Mouse (Mus musculus) intestine, embryonic 15.5 days (tissue): ENCODE measurements around the gene Erc1. TPM values are rescaled to one million over a fixed set of nuclear protein-coding genes. Genes with fewer than 3 reads are reported as not detected.

Source experiments
- ATAC-seq: fragments of 200-750 bp; cut with Nextera tagmentation; 2 replicates; pipeline ENCODE4 v1.8.0; 2017; ENCODE audit warnings: moderate TSS enrichment, moderate library complexity
- H3K27ac ChIP-seq: fragments of 300-500 bp; sonication (generic); 2 replicates; pipeline ENCODE4 v1.5.1; 2015; ENCODE audit warnings: mild to moderate bottlenecking, inconsistent platforms
- H3K27me3 ChIP-seq: fragments of 300-500 bp; sonication (generic); replicated peaks from 2 replicates; pipeline ENCODE4 v1.6.1; 2015; ENCODE audit warnings: inconsistent platforms
- H3K36me3 ChIP-seq: fragments of 300-500 bp; sonication (generic); 2 replicates; pipeline ENCODE4 v1.6.1; 2015; ENCODE audit warnings: inconsistent platforms
- H3K4me1 ChIP-seq: fragments of 300-500 bp; sonication (generic); replicated peaks from 2 replicates; pipeline ENCODE4 v1.6.1; 2015; ENCODE audit warnings: inconsistent platforms
- H3K4me2 ChIP-seq: fragments of 300-500 bp; sonication (generic); replicated peaks from 2 replicates; pipeline ENCODE4 v1.6.1; 2015; ENCODE audit warnings: mild to moderate bottlenecking, inconsistent platforms
- H3K4me3 ChIP-seq: fragments of 300-500 bp; sonication (generic); replicated peaks from 2 replicates; pipeline ENCODE4 v1.5.1; 2015; ENCODE audit warnings: inconsistent platforms
- H3K9ac ChIP-seq: fragments of 300-500 bp; sonication (generic); 2 replicates; pipeline ENCODE4 v1.6.1; 2015; ENCODE audit warnings: inconsistent platforms
- H3K9me3 ChIP-seq: fragments of 300-500 bp; sonication (generic); 2 replicates; pipeline ENCODE4 v1.6.1; 2016; ENCODE audit warnings: inconsistent platforms
- WGBS: fragments of 180-500 bp; shearing (Covaris S2); methylation state at CpG from one replicate; pipeline ENCODE4 v1.1.7; 2015; 5-methylcytosine and 5-hydroxymethylcytosine counted together
- polyA plus RNA-seq: library from polyadenylated mRNA; unstranded; fragments of >200 nt; fragmentation: Nextera tagmentation; extraction: Ambion mirVana; gene quantifications from 2 replicates; pipeline ENCODE4 v1.2.1, GENCODE M21; 2015

The Erc1 gene
- polyA plus RNA-seq, 1 experiment from 2014 or later = 13.7 TPM

- Histone ChIP-seq H3K27ac (no peak overlapping the region), H3K36me3 (no peaks in the 10 kb centered on the region), H3K4me2 (no peak overlapping the region), H3K27me3 (no peaks in the 10 kb centered on the region), H3K9me3 (no peaks in the 10 kb centered on the region), H3K4me1 (no peaks in the 10 kb centered on the region), H3K9ac (no peak overlapping the region), H3K4me3 (no peak overlapping the region)
- WGBS = 94% methylated on average over 5 of the region's 5 CpGs
- ATAC-seq = no peak
These were observed 51.7 kb downstream of the Erc1 start for GRCm38 (mm10) chr6:119796291-119796690.

- ATAC-seq = no peak
- Histone ChIP-seq H3K4me1 (no peaks in the 10 kb centered on the region), H3K36me3 (no peaks in the 10 kb centered on the region), H3K9ac (no peak overlapping the region), H3K9me3 (no peaks in the 10 kb centered on the region), H3K27me3 (no peaks in the 10 kb centered on the region), H3K27ac (no peak overlapping the region), H3K4me2 (no peak overlapping the region), H3K4me3 (no peak overlapping the region)
- WGBS = 42% methylated on average over 2 of the region's 2 CpGs
These were observed 55.4 kb downstream of the Erc1 start for GRCm38 (mm10) chr6:119792562-119792961.

GRCm38 (mm10) chr6:119782416-119782815, 65.6 kb downstream of the Erc1 start:
- H3K4me1 ChIP-seq = no peaks in the 10 kb centered on the region
- H3K27me3 ChIP-seq = no peaks in the 10 kb centered on the region
- no peak for ATAC-seq
- WGBS = 97% methylated on average over 2 of the region's 2 CpGs
- H3K4me2 ChIP-seq = no peak overlapping the region
- H3K4me3 ChIP-seq = no peak overlapping the region
- no peak overlapping the region for H3K27ac ChIP-seq
- H3K9me3 ChIP-seq = no peaks in the 10 kb centered on the region
- H3K9ac ChIP-seq = no peak overlapping the region
- no peaks in the 10 kb centered on the region for H3K36me3 ChIP-seq

DNA sequence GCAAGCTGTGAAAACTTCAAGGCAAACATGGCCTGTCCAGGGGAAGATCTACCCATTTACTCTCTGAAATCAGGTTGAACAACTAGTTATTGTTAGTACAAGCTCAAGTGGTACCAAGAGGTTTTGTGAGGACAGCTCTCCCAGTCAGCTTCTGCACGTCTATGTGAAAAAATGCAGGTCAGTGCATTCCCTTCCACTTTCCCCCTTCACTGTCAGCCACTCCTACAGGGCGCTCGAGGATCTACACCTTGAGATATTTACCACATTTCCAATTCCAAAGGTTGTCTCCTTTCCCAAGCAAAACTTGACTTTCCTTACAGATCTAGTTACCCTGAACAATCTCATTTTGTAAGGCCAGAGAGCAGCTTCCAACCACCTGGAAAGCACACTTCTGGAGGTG, 66.9 kb downstream of the Erc1 start:
- H3K4me2 ChIP-seq = no peak overlapping the region
- ATAC-seq = no peak
- H3K36me3 ChIP-seq = no peaks in the 10 kb centered on the region
- WGBS = 71% methylated on average over 3 of the region's 3 CpGs
- H3K27me3 ChIP-seq = no peaks in the 10 kb centered on the region
- H3K4me1 ChIP-seq = no peaks in the 10 kb centered on the region
- no peak overlapping the region for H3K4me3 ChIP-seq
- no peak overlapping the region for H3K9ac ChIP-seq
- no peaks in the 10 kb centered on the region for H3K9me3 ChIP-seq
- no peak overlapping the region for H3K27ac ChIP-seq

- no peaks in the 10 kb centered on the region for H3K36me3 ChIP-seq
- no peaks in the 10 kb centered on the region for H3K9me3 ChIP-seq
- H3K4me3 ChIP-seq = no peak overlapping the region
- no peak overlapping the region for H3K9ac ChIP-seq
- WGBS = 54% methylated on average over 1 of the region's 1 CpGs
- no peak overlapping the region for H3K4me2 ChIP-seq
- H3K27me3 ChIP-seq = no peaks in the 10 kb centered on the region
- no peak for ATAC-seq
- no peaks in the 10 kb centered on the region for H3K4me1 ChIP-seq
- no peak overlapping the region for H3K27ac ChIP-seq
These were observed 79.2 kb downstream of the Erc1 start for GRCm38 (mm10) chr6:119768778-119769177.

DNA sequence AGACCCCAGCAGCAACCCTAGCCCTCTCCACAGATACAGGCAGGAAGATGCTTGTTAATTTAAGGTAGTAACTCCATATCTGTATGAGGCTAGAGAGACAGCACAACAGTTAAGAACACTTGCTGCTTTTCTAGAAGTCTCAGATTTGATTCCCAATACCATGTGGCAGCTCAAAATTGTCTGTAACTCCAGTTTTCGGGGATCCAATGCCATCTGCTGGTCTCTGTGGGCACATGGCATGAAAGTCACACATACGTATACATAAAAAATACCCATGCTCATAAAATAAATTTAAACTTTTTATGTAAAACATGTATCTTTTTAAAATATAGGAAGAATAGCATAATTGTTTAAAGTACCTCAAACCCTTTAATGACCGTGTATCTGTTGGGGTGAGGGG, 83.6 kb downstream of the Erc1 start:
- Histone ChIP-seq H3K27me3 (no peaks in the 10 kb centered on the region), H3K9ac (no peak overlapping the region), H3K4me3 (no peak overlapping the region), H3K4me1 (no peaks in the 10 kb centered on the region), H3K9me3 (no peaks in the 10 kb centered on the region), H3K36me3 (no peaks in the 10 kb centered on the region), H3K4me2 (no peak overlapping the region), H3K27ac (no peak overlapping the region)
- WGBS = 88% methylated on average over 3 of the region's 3 CpGs
- no peak for ATAC-seq

DNA sequence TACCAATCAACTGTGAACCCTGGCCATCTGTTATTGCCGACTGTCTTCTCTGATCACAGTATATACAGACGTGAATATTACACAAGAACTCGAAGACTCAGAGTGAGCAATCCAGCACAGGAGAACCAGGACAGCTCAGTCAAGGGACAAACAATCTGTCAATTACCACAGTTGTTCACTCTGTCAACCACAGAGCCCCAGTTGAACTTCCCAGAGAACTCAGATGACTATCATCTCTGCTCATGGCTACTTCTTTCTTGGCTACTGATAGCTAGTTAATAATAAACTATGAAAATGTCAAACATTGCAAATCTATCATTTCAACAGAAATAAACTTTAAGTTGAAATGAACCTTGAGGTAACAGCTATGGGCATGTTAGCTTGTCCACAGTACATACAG, 88.1 kb downstream of the Erc1 start:
- 62% methylated on average over 3 of the region's 3 CpGs for WGBS
- Histone ChIP-seq H3K4me1 (no peaks in the 10 kb centered on the region), H3K4me3 (no peak overlapping the region), H3K9me3 (no peaks in the 10 kb centered on the region), H3K27ac (no peak overlapping the region), H3K9ac (no peak overlapping the region), H3K4me2 (no peak overlapping the region), H3K27me3 (no peaks in the 10 kb centered on the region), H3K36me3 (no peaks in the 10 kb centered on the region)
- ATAC-seq = no peak

GRCm38 (mm10) chr6:119758490-119758889, 89.5 kb downstream of the Erc1 start:
- H3K27ac ChIP-seq = no peak overlapping the region
- no peak overlapping the region for H3K4me3 ChIP-seq
- no peak for ATAC-seq
- H3K9me3 ChIP-seq = no peaks in the 10 kb centered on the region
- H3K27me3 ChIP-seq = no peaks in the 10 kb centered on the region
- H3K4me1 ChIP-seq = no peaks in the 10 kb centered on the region
- H3K9ac ChIP-seq = no peak overlapping the region
- no peaks in the 10 kb centered on the region for H3K36me3 ChIP-seq
- no peak overlapping the region for H3K4me2 ChIP-seq
- 84% methylated on average over 2 of the region's 2 CpGs for WGBS

- no peak for ATAC-seq
- Histone ChIP-seq H3K4me2 (no peak overlapping the region), H3K27me3 (no peaks in the 10 kb centered on the region), H3K9me3 (no peaks in the 10 kb centered on the region), H3K36me3 (no peaks in the 10 kb centered on the region), H3K4me3 (no peak overlapping the region), H3K4me1 (no peaks in the 10 kb centered on the region), H3K9ac (no peak overlapping the region), H3K27ac (no peak overlapping the region)
- WGBS = 83% methylated on average over 5 of the region's 5 CpGs
These were observed 90.2 kb downstream of the Erc1 start for GRCm38 (mm10) chr6:119757796-119758195.

- Histone ChIP-seq H3K4me2 (no peak overlapping the region), H3K4me1 (no peaks in the 10 kb centered on the region), H3K36me3 (no peaks in the 10 kb centered on the region), H3K4me3 (no peak overlapping the region), H3K27me3 (no peaks in the 10 kb centered on the region), H3K9me3 (no peaks in the 10 kb centered on the region), H3K9ac (no peak overlapping the region), H3K27ac (no peak overlapping the region)
- WGBS = 67% methylated on average over 3 of the region's 3 CpGs
- no peak for ATAC-seq
These were observed 92.1 kb downstream of the Erc1 start for GRCm38 (mm10) chr6:119755866-119756265.

DNA sequence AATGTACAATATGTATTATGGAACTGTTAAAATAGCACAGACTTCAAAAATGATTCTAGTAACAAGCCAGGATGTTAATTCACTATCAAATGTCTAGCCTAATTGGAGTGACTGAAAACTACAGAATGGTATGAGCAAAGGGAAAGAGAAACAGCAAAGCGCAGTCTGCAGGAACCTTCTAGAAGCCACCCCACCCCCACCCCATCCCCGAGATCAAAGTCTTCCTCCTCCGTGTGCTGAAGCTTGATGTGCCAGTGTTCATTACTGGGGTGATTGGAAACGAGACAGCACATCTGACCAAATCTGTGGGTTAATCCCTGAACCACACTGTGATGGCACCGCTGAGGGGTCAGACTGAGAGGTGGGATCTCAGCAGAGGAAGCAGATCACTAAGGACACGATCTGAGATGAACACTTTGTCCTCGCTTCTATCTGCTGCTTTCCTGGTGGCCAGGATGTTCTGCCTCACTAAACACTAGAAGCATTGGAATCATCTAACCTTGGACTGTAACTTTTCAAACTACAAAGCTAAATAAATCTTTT, 98.8 kb downstream of the Erc1 start:
- H3K4me2 ChIP-seq = no peak overlapping the region
- 88% methylated on average over 7 of the region's 7 CpGs for WGBS
- no peaks in the 10 kb centered on the region for H3K36me3 ChIP-seq
- ATAC-seq = no peak
- H3K4me3 ChIP-seq = no peak overlapping the region
- H3K4me1 ChIP-seq = no peaks in the 10 kb centered on the region
- no peaks in the 10 kb centered on the region for H3K27me3 ChIP-seq
- no peak overlapping the region for H3K27ac ChIP-seq
- H3K9me3 ChIP-seq = no peaks in the 10 kb centered on the region
- no peak overlapping the region for H3K9ac ChIP-seq

DNA sequence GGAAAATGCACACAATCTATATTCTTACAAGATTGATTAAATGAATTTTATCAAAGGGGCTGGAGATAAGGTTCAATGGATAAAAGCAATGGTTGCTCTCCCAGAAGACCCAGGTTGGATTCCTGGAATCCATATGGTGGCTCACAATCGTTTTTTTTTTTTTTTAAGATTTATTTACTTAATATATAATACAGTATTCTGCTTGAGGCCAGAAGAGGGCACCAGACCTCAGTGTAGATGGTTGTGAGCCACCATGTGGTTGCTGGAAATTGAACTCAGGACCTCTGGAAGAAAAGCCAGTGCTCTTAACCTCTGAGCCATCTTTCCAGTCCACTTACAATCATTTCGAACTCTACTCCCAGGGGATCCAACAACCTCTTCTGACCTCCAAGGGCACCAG, 106.1 kb downstream of the Erc1 start:
- Histone ChIP-seq H3K27ac (no peak overlapping the region), H3K9ac (no peak overlapping the region), H3K4me2 (no peak overlapping the region), H3K9me3 (no peaks in the 10 kb centered on the region), H3K4me3 (no peak overlapping the region), H3K27me3 (no peaks in the 10 kb centered on the region), H3K4me1 (no peaks in the 10 kb centered on the region), H3K36me3 (no peaks in the 10 kb centered on the region)
- no peak for ATAC-seq
- WGBS = 74% methylated on average over 2 of the region's 2 CpGs

- 88% methylated on average over 3 of the region's 3 CpGs for WGBS
- H3K9me3 ChIP-seq = no peaks in the 10 kb centered on the region
These were observed 107.4 kb downstream of the Erc1 start for GRCm38 (mm10) chr6:119740541-119740940.

More at GRCm38 (mm10) chr6:119740541-119740940, 107.4 kb downstream of the Erc1 start:
- Histone ChIP-seq H3K9ac (no peak overlapping the region), H3K27me3 (no peaks in the 10 kb centered on the region), H3K27ac (no peak overlapping the region), H3K4me3 (no peak overlapping the region), H3K4me1 (no peaks in the 10 kb centered on the region), H3K36me3 (no peaks in the 10 kb centered on the region), H3K4me2 (no peak overlapping the region)
- ATAC-seq = no peak
